Mouse (Mus musculus): Measurements from ENCODE around the gene Rere.

- no peak for TF ChIP-seq GATA1 (IDR thresholded peaks at IDR 0.05; ENCODE audit: low read length)
- no peak for TF ChIP-seq TAL1 (IDR thresholded peaks at IDR 0.05; ENCODE audit: low read length)
These were observed 147.3 kb downstream of the Rere start for GRCm38 (mm10) chr4:150428762-150429161.

All from erythroblast, embryonic 14.5 days (primary cell).